Mouse (Mus musculus) erythroblast, embryonic 14.5 days (primary cell): ENCODE data around the gene Nav1. TPM values are rescaled to one million over a fixed set of nuclear protein-coding genes. Genes with fewer than 3 reads are reported as not detected.
"Not testable (repeated sequence)": the region's sequence is repeated elsewhere in the genome, so short reads cannot be mapped to it uniquely, and the experiment has no call there.

ENCODE experiments used
- H3K27me3 ChIP-seq: 2 replicates; pipeline ENCODE4 v1.6.1; 2012; ENCODE audit warnings: inconsistent platforms; ENCODE audit not compliant: control insufficient read depth
- H3K36me3 ChIP-seq: 2 replicates; pipeline ENCODE4 v1.6.1; 2012; ENCODE audit warnings: mild to moderate bottlenecking, inconsistent platforms; ENCODE audit not compliant: control insufficient read depth
- H3K4me1 ChIP-seq: 2 replicates; pipeline ENCODE4 v1.6.1; 2012; ENCODE audit warnings: inconsistent platforms; ENCODE audit not compliant: control insufficient read depth
- H3K4me3 ChIP-seq: replicated peaks from 2 replicates; pipeline ENCODE3; 2012; ENCODE audit warnings: moderate library complexity, mild to moderate bottlenecking, inconsistent platforms
- H3K9me3 ChIP-seq: 2 replicates; pipeline ENCODE4 v1.6.1; 2012; ENCODE audit warnings: low read length, inconsistent platforms, mixed read lengths; ENCODE audit not compliant: control insufficient read depth
- GATA1 ChIP-seq: IDR thresholded peaks from 2 replicates; pipeline ENCODE4 v1.6.1; 2012; ENCODE audit warnings: low read length, inconsistent platforms, mixed read lengths
- TAL1 ChIP-seq: IDR thresholded peaks from 3 replicates; pipeline ENCODE4 v1.6.1; 2012; ENCODE audit warnings: low read length, inconsistent platforms, mixed read lengths
- polyA plus RNA-seq: library from polyadenylated mRNA; stranded (reverse); fragments of >175 nt; gene quantifications from 2 replicates; pipeline ENCODE4 v1.2.3, GENCODE M21; 2012

Nav1 gene
- polyA plus RNA-seq, 1 experiment, result 0.01 TPM

DNA sequence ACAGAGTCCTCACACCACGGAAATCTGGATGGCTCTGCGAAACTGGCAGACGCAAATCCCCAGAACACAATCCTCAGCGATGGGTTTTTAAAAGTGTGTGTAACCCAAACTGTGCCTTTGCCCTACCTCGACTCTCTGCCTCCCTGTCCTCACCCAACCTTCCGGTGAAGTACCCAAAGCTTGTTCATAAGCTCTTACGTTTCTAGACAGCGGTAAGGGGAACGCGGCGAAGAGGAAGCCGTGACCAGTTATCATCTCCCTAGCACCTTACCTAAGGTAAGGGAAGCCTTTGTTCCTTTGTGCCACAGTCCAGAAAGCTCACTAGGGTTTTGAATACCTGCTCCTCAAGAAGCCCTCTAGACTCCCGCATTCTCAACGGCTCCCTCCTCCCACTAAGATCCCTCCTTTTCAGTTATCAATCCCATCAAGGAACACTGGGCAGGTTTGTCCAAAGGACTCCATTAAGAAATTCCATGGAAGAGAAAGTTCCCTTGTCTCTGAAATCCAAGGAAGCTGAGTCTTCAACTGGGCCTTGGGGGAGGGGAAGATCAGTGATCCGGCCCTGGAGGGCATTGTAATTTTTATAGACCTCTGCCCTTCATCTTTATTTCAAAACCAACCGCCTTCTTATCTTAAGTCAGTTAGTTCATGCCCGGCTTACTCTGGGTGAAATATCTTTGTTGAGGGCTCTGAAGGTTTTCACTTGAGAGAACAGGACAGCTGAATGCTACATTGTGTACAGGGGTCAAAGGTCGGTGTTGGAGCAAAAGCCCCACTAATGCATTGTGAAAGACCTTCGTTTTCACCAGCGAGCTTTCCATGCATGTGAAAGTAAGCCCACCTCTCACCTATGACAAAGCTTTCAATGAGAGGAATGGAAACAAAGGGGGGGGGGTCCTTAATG lies 108.4 kb downstream of the Nav1 start:
- Histone ChIP-seq H3K4me1 (no peaks in the 10 kb centered on the region), H3K27me3 (no peaks in the 10 kb centered on the region), H3K4me3 (no peak overlapping the region), H3K36me3 (no peaks in the 10 kb centered on the region), H3K9me3 (no peaks in the 10 kb centered on the region)
- TF ChIP-seq TAL1, result no peak

DNA sequence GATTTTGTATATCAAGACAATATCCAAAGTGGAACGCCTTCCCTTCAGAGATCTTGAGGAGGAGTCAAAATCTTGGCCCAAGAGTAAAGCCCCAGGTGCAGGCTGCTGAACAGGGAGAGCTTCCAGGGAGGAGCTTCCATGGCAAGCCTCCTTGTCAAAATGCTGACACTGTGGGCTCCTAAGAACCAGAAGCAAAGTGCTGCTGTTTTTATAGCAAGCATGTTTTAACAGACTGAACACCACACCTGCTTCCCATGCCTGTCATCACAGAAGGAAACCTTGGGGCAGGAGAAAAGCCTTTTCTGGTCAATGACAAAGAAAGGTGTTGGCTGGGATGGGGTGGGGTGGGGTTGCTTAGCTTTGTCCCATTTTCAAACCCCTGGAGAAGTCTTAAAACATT lies 112.0 kb downstream of the Nav1 start:
- H3K9me3 ChIP-seq, result no peaks in the 10 kb centered on the region

DNA sequence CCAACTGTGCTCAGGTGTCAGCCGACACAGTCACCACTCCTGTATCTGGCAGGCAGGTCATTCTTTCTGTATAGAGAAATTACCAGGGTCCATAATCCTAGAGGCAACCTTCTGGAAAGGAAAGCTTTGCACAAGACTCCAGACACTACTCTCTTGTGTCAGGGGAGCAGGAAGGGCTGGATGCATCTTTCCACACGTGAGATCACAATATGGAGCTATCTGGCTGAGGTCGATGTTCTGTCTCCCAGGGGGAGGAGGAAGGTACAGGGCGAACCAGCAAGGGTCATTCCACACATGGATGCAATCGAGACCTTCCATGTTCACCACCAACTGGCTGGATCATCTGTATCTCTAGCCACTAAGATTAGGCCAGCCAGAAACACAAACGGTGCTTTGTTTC lies 113.2 kb downstream of the Nav1 start:
- Histone ChIP-seq H3K36me3 (no peaks in the 10 kb centered on the region), H3K9me3 (no peaks in the 10 kb centered on the region), H3K4me3 (no peak overlapping the region), H3K27me3 (no peaks in the 10 kb centered on the region), H3K4me1 (no peaks in the 10 kb centered on the region)
- TF ChIP-seq GATA1, result no peak
- TF ChIP-seq TAL1, result no peak

More for the DNA sequence above, 112.0 kb downstream of the Nav1 start:
- no peak overlapping the region for H3K4me3 ChIP-seq
- H3K27me3 ChIP-seq, result no peaks in the 10 kb centered on the region
- H3K36me3 ChIP-seq, result no peaks in the 10 kb centered on the region
- TF ChIP-seq TAL1, result no peak
- no peak for TF ChIP-seq GATA1
- H3K4me1 ChIP-seq, result no peaks in the 10 kb centered on the region

- Histone ChIP-seq H3K36me3 (no peaks in the 10 kb centered on the region), H3K4me1 (no peaks in the 10 kb centered on the region), H3K9me3 (no peaks in the 10 kb centered on the region), H3K4me3 (no peak overlapping the region), H3K27me3 (no peaks in the 10 kb centered on the region)
- TF ChIP-seq TAL1 (no peak), GATA1 (no peak)
These were observed 114.7 kb downstream of the Nav1 start for GRCm38 (mm10) chr1:135492406-135492805.

GRCm38 (mm10) chr1:135490931-135491666 lies 116.0 kb downstream of the Nav1 start:
- Histone ChIP-seq H3K4me1 (no peaks in the 10 kb centered on the region), H3K9me3 (no peaks in the 10 kb centered on the region), H3K27me3 (no peaks in the 10 kb centered on the region), H3K4me3 (no peak overlapping the region), H3K36me3 (no peaks in the 10 kb centered on the region)
- no peak for TF ChIP-seq TAL1
- TF ChIP-seq GATA1, result no peak

DNA sequence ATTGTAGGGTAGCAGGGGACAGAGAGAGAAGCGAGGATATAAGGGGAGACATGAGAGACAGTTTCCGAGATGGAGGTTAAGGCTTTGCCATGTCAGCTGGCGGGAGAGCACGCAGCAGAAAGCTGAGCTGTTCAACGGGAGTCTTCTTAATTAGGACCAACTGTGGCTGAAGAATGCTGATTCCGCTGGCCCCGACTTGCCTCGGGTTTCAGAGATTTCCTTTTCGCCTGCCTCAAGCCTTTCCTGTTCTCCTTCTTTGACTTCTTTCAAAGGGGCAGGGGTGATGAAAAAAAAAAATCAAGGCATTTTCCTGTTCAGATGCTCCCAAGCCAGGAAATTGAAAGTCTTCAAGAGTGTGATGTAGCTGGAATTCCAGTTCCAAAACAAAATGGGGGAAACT lies 118.2 kb downstream of the Nav1 start:
- Histone ChIP-seq H3K9me3 (no peaks in the 10 kb centered on the region), H3K36me3 (no peaks in the 10 kb centered on the region), H3K4me1 (no peaks in the 10 kb centered on the region), H3K4me3 (no peak overlapping the region), H3K27me3 (no peaks in the 10 kb centered on the region)
- no peak for TF ChIP-seq TAL1
- no peak for TF ChIP-seq GATA1

- Histone ChIP-seq H3K36me3 (no peaks in the 10 kb centered on the region), H3K27me3 (no peaks in the 10 kb centered on the region), H3K4me1 (no peaks in the 10 kb centered on the region), H3K9me3 (no peaks in the 10 kb centered on the region), H3K4me3 (no peak overlapping the region)
- TF ChIP-seq GATA1, result no peak
These were observed 121.9 kb downstream of the Nav1 start for GRCm38 (mm10) chr1:135485179-135485578.

DNA sequence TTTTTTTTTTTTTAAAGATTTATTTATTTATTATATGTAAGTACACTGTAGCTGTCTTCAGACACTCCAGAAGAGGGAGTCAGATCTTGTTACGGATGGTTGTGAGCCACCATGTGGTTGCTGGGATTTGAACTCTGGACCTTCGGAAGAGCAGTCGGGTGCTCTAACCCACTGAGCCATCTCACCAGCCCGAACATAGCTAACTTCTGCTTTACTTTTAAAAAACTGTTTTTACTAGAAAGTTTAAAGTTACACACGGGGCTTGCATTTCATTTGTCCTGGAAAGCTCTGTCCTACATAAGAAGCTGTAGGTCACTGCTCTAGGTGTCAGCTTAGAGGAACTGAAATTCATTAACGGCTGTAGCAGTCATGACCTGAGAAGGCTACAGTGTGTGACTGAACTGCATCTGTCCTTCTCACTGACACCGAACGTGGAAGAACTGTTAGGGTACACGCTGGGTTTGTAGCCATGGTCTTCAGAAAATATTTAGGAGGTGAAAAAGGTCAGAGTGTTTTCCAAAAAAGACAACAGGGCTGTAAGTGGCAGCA lies 122.5 kb downstream of the Nav1 start:
- H3K4me1 ChIP-seq, H3K36me3 ChIP-seq, H3K9me3 ChIP-seq, H3K27me3 ChIP-seq, H3K4me3 ChIP-seq: not testable (repeated sequence)

- Histone ChIP-seq H3K4me3 (no peak overlapping the region), H3K9me3 (no peaks in the 10 kb centered on the region), H3K36me3 (no peaks in the 10 kb centered on the region), H3K4me1 (no peaks in the 10 kb centered on the region), H3K27me3 (no peaks in the 10 kb centered on the region)
- TF ChIP-seq GATA1 (no peak), TAL1 (no peak)
These were observed 123.1 kb downstream of the Nav1 start for GRCm38 (mm10) chr1:135483971-135484370.
